Mouse (Mus musculus) heart, embryonic 12.5 days (tissue): ENCODE results near the gene Eif3k. TPM values are rescaled to one million over a fixed set of nuclear protein-coding genes. Genes with fewer than 3 reads are reported as not detected.

Experiments used
- ATAC-seq: fragments of 200-750 bp; cut with Nextera tagmentation; 2 replicates; pipeline ENCODE4 v1.8.0; 2017; ENCODE audit warnings: moderate TSS enrichment, moderate library complexity; ENCODE audit not compliant: insufficient number of reproducible peaks, low FRiP score
- H3K27ac ChIP-seq: fragments of 300-500 bp; sonication (generic); 2 replicates; pipeline ENCODE4 v1.5.1; 2016; ENCODE audit warnings: mild to moderate bottlenecking, moderate library complexity; ENCODE audit not compliant: poor library complexity, severe bottlenecking
- H3K27me3 ChIP-seq: fragments of 300-500 bp; sonication (generic); replicated peaks from 2 replicates; pipeline ENCODE4 v1.6.1; 2016; ENCODE audit warnings: mild to moderate bottlenecking, moderate library complexity
- H3K36me3 ChIP-seq: fragments of 300-500 bp; sonication (generic); 2 replicates; pipeline ENCODE4 v1.6.1; 2016; ENCODE audit warnings: mild to moderate bottlenecking, moderate library complexity
- H3K4me1 ChIP-seq: fragments of 300-500 bp; sonication (generic); replicated peaks from 2 replicates; pipeline ENCODE4 v1.6.1; 2016; ENCODE audit warnings: mild to moderate bottlenecking
- H3K4me2 ChIP-seq: fragments of 300-500 bp; sonication (generic); 2 replicates; pipeline ENCODE4 v1.6.1; 2016; ENCODE audit warnings: mild to moderate bottlenecking, moderate library complexity
- H3K4me3 ChIP-seq: fragments of 300-500 bp; sonication (generic); 2 replicates; pipeline ENCODE4 v1.5.1; 2016; ENCODE audit warnings: mild to moderate bottlenecking
- H3K9ac ChIP-seq: fragments of 300-500 bp; sonication (generic); 2 replicates; pipeline ENCODE4 v1.6.1; 2016; ENCODE audit warnings: mild to moderate bottlenecking, moderate library complexity
- H3K9me3 ChIP-seq: fragments of 300-500 bp; sonication (generic); replicated peaks from 2 replicates; pipeline ENCODE4 v1.6.1; 2016; ENCODE audit warnings: mild to moderate bottlenecking, moderate library complexity
- WGBS: fragments of 180-500 bp; shearing (Covaris S2); methylation state at CpG from one replicate; pipeline ENCODE4 v1.1.7; 2016; 5-methylcytosine and 5-hydroxymethylcytosine counted together
- polyA plus RNA-seq: library from polyadenylated mRNA; unstranded; fragments of >200 nt; fragmentation: Nextera tagmentation; extraction: Ambion mirVana; gene quantifications from 2 replicates; pipeline ENCODE4 v1.2.1, GENCODE M21; 2016

The Eif3k gene
- polyA plus RNA-seq, 1 experiment from 2014 or later, result 254 TPM

DNA sequence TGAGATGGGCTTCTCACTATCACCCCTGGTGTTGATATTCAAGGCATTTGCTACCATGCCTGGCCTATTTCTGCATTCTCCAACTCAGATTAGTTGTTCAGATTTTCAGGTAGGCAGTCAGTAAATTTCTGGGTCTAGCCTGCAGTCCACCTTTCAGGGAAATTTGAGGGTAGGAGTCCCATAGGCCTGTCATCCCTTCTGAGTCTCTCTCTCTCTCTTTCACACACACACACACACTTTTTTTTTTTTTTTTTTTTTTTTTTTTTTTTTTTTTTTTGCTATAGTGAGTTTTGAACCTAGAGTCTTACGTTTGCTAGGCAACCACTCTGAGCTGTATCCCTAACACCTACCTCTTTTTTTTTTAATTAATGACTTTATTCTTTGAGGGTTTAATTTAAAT is 2.8 kb upstream of the Eif3k start:
- 91% methylated on average over 1 of the region's 1 CpGs for WGBS
- Histone ChIP-seq H3K9me3 (no peaks in the 10 kb centered on the region), H3K36me3 (peaks cover 4% of the 10 kb centered on the region; the same call in 1 of the 2 replicates), H3K9ac (no peak overlapping the region), H3K27me3 (no peaks in the 10 kb centered on the region), H3K4me3 (no peak overlapping the region), H3K4me2 (no peak overlapping the region), H3K27ac (no peak overlapping the region), H3K4me1 (peaks cover 18% of the 10 kb centered on the region)
- ATAC-seq, result no peak

DNA sequence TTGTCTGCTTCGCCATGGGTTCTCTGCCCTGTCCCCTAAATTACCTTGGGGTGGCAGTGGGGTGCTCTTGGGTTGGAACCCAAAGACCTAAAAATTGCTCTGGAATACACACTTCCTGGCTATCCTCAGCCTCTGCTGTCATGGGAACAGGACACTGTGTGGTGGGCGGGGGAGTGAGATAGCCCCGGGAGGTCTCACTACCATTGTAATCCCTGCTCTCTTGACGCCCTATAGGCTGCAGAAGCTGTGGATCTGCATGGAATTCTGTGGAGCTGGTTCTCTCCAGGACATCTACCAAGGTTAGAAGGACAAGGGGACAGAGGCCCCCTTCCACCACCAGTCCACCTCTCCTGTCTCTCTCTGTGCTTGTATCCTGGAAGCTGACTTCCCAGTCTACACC is 2.2 kb upstream of the Eif3k start:
- H3K27ac ChIP-seq, result no peak overlapping the region
- peaks cover 10% of the 10 kb centered on the region for H3K36me3 ChIP-seq
- no peaks in the 10 kb centered on the region for H3K27me3 ChIP-seq
- ATAC-seq, result no peak
- H3K9me3 ChIP-seq, result no peaks in the 10 kb centered on the region
- 64% methylated on average over 4 of the region's 4 CpGs for WGBS
- no peak overlapping the region for H3K4me2 ChIP-seq
- no peak overlapping the region for H3K4me3 ChIP-seq
- peaks cover 18% of the 10 kb centered on the region for H3K4me1 ChIP-seq
- H3K9ac ChIP-seq, result no peak overlapping the region

- Histone ChIP-seq H3K4me3 (peak overlapping the region; percentile 56), H3K4me1 (peaks cover 18% of the 10 kb centered on the region), H3K27ac (no peak overlapping the region), H3K36me3 (peaks cover 17% of the 10 kb centered on the region), H3K27me3 (no peaks in the 10 kb centered on the region), H3K4me2 (peak overlapping the region; percentile 83), H3K9me3 (no peaks in the 10 kb centered on the region), H3K9ac (peak overlapping the region; percentile 75; the same call in 1 of the 2 replicates)
- no peak for ATAC-seq
- WGBS, result 66% methylated on average over 11 of the region's 11 CpGs
Measured at GRCm38 (mm10) chr7:28983141-28983564, 1.5 kb upstream of the Eif3k start.

DNA sequence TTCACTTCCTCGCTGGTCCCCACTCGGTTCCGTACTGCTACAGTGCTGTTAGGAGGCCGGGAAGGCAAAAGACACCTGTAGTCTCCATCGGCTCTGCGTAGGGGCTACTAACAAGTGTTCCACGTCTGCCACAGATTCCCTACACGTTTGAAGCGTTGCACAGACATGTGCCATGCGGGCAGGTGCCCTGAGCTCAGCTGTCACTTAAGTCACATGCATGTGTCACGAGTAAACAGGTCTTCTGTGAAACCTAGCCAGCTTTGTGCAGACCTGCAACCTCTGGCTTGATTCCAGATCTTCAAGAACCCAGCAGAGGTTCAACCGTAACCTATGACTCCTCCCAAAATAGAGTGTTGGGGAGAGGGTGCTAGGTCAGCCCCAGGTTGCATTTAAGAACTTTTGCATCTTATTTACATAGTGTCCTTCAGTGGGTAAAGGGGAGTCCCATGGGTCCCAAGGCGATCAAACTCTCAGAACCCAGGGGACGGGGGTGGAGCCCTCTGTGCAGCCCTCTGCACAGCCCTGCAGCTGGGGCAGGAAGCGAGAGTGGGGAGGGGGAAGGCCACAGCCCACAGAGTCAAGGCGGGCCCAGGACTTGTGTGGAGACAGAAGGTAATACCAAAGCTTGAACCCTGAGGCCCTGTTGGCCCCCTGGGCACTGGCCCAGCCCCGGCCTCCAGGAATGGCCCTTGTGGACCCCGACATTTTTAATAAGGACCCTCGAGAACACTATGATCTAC is 780 bp upstream of the Eif3k start:
- 14% methylated on average over 19 of the region's 19 CpGs for WGBS
- no peaks in the 10 kb centered on the region for H3K27me3 ChIP-seq
- H3K27ac ChIP-seq, result peak overlapping the region; percentile 67
- peak overlapping the region; percentile 56 for H3K4me3 ChIP-seq
- peak overlapping the region; percentile 75 for H3K9ac ChIP-seq
- peak; percentile 49 for ATAC-seq
- peaks cover 18% of the 10 kb centered on the region for H3K4me1 ChIP-seq
- H3K4me2 ChIP-seq, result peak overlapping the region; percentile 83
- peaks cover 24% of the 10 kb centered on the region for H3K36me3 ChIP-seq
- no peaks in the 10 kb centered on the region for H3K9me3 ChIP-seq

DNA sequence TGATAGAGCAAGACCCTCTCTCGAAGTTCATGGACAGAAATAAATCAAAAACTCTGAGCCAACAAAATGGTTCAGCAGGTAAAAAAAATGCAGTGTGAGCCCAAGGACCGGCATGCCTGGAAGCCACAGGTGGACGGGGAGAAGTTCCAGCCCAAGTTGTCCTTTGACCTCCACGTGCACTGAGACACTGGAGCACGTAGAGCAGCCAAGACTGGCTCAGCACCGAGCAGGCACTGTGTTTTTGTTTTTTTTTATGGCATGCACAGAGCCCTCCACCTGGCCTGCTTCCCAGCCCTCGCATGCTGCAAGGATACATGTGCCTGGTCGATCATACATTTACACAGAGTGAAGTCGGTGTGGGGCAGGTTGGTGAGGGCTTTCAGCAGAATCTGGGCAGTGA is 4.1 kb downstream of the Eif3k start:
- no peak for ATAC-seq
- WGBS, result 88% methylated on average over 9 of the region's 9 CpGs
- Histone ChIP-seq H3K27me3 (no peaks in the 10 kb centered on the region), H3K9ac (no peak overlapping the region), H3K4me2 (no peak overlapping the region), H3K9me3 (no peaks in the 10 kb centered on the region), H3K36me3 (peaks cover 64% of the 10 kb centered on the region), H3K27ac (no peak overlapping the region), H3K4me3 (no peak overlapping the region), H3K4me1 (peaks cover 12% of the 10 kb centered on the region)

DNA sequence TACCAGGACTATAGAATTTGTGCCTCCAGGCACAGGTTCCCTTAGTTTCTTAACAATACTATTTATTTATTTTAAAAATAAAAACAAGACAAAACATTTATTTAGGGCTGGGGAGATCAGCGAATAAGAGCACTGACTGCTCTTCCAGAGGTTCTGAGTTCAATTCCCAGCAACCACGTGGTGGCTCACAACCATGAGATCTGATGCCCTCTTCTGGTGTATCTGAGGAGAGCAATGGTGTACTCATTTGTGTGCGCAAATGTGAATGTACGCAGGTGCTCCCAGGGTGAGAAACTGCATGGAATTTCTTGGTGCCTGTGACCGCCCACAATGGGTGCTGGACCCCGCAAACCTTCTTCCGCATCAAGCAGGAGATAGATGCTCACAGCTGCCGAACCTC is 8.6 kb downstream of the Eif3k start:
- Histone ChIP-seq H3K4me1 (peaks cover 22% of the 10 kb centered on the region), H3K9me3 (no peaks in the 10 kb centered on the region), H3K4me2 (no peak overlapping the region), H3K27ac (no peak overlapping the region), H3K4me3 (no peak overlapping the region), H3K9ac (no peak overlapping the region), H3K27me3 (no peaks in the 10 kb centered on the region), H3K36me3 (peaks cover 72% of the 10 kb centered on the region)
- ATAC-seq, result no peak
- 81% methylated on average over 8 of the region's 8 CpGs for WGBS

- no peak overlapping the region for H3K4me3 ChIP-seq
- H3K27ac ChIP-seq, result peak overlapping the region; percentile 80
- H3K27me3 ChIP-seq, result no peaks in the 10 kb centered on the region
- WGBS, result 70% methylated on average over 8 of the region's 8 CpGs
- H3K9ac ChIP-seq, result peak overlapping the region; percentile 6; the same call in 1 of the 2 replicates
- no peak overlapping the region for H3K4me2 ChIP-seq
- no peaks in the 10 kb centered on the region for H3K9me3 ChIP-seq
- H3K36me3 ChIP-seq, result peaks cover 68% of the 10 kb centered on the region
- peaks cover 22% of the 10 kb centered on the region for H3K4me1 ChIP-seq
- no peak for ATAC-seq
Measured at GRCm38 (mm10) chr7:28972542-28972985, 9.1 kb downstream of the Eif3k start.

DNA sequence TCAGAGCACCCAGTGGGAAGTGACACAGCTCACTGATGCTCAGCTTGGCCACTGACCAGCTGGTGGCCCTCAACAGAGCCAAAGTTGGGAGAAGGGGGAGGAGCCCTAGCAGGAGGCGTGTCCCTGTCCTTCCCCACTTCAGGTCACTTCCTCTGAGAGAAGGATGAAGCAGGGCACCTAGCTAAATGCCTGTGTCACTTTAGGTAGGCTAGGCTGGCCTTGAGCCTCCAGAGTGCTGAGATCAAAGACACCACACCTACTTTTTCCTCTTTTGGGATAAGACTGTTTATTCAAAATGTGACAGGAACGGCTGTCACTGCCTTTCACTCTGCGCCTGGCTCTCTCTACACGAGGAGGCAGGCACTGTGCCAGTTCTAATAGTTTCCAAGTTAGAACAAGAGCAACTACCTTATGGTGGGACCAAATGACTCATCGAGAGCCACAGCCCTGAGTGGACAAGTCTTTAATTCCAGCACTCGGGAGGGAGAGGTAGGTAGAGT is 9.8 kb downstream of the Eif3k start:
- H3K4me2 ChIP-seq, result no peak overlapping the region
- H3K4me1 ChIP-seq, result peaks cover 22% of the 10 kb centered on the region

GRCm38 (mm10) chr7:28971029-28971428 is 10.6 kb downstream of the Eif3k start:
- Histone ChIP-seq H3K4me3 (no peak overlapping the region), H3K9ac (peak overlapping the region; percentile 4; the same call in 1 of the 2 replicates), H3K27ac (peak overlapping the region; percentile 80; the same call in 1 of the 2 replicates), H3K9me3 (no peaks in the 10 kb centered on the region), H3K27me3 (no peaks in the 10 kb centered on the region), H3K4me2 (no peak overlapping the region), H3K4me1 (peaks cover 22% of the 10 kb centered on the region), H3K36me3 (peaks cover 52% of the 10 kb centered on the region)
- ATAC-seq, result no peak
- WGBS, result 87% methylated on average over 7 of the region's 7 CpGs

More for the DNA sequence above, 9.8 kb downstream of the Eif3k start:
- 53% methylated on average over 6 of the region's 6 CpGs for WGBS
- Histone ChIP-seq H3K9ac (peak overlapping the region; percentile 4; the same call in 1 of the 2 replicates), H3K9me3 (no peaks in the 10 kb centered on the region), H3K4me3 (no peak overlapping the region), H3K27ac (peak overlapping the region; percentile 80), H3K36me3 (peaks cover 60% of the 10 kb centered on the region), H3K27me3 (no peaks in the 10 kb centered on the region)
- peak; percentile 37; the same call in 1 of the 2 replicates for ATAC-seq

DNA sequence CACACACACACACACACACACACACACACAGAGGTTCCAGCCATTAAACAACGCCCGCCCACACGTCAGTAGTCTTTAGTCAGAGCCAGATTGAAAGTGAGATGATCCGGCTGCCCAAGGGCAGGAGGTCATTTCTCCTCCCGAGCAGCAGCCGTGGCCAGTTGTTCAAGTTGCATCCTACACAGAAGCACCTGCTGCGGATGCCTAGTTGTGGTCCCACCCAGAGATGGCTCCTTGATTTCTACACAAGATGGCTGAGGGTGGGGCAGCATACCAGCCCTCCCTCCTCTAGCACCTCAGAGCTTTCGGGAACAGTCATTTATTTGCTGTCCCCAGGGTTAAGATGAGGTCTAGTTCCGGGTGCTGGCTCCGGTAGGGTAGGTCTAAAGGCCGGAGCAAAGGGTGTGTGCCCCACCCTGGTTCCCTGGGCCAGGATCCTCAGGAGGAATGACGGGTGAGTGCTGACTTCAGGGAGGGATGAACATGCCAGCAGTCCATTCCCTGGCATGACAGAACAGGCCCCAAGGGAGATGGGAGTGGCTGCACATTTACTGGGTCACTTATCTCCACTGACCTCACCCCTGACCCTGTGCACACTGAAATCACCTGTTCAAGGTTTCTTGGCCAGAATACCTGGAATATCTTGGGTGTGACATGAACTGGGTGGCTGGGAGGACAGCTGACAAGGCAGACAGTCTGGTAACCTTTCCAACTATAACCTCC is 11.8 kb downstream of the Eif3k start:
- no peaks in the 10 kb centered on the region for H3K9me3 ChIP-seq
- no peak overlapping the region for H3K4me2 ChIP-seq
- ATAC-seq, result no peak
- peaks cover 22% of the 10 kb centered on the region for H3K4me1 ChIP-seq
- no peak overlapping the region for H3K27ac ChIP-seq
- no peak overlapping the region for H3K9ac ChIP-seq
- H3K36me3 ChIP-seq, result peaks cover 46% of the 10 kb centered on the region
- 67% methylated on average over 12 of the region's 12 CpGs for WGBS
- no peak overlapping the region for H3K4me3 ChIP-seq
- H3K27me3 ChIP-seq, result no peaks in the 10 kb centered on the region

DNA sequence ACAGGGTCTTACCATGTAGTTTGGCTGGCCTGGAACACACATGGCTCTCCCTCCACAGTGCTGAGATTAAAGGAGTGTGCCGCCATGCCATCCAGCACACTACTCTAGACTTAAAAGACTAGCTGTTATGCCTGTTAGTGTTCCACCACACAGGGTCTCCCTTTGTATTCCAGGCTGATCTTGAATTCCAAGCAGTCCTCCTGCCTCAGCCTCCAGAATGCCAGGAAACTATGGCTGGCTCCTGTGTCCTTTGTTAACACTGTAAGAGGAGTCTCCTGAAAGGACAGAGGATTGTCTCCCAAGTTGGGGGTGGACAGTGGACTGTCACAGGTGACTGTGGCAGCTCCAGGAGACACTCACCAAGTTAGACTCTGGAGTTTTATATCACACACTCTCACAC is 12.4 kb downstream of the Eif3k start:
- 89% methylated on average over 1 of the region's 1 CpGs for WGBS
- Histone ChIP-seq H3K27ac (no peak overlapping the region), H3K4me1 (peaks cover 22% of the 10 kb centered on the region), H3K27me3 (no peaks in the 10 kb centered on the region), H3K4me3 (no peak overlapping the region), H3K4me2 (no peak overlapping the region), H3K36me3 (peaks cover 40% of the 10 kb centered on the region), H3K9me3 (no peaks in the 10 kb centered on the region), H3K9ac (no peak overlapping the region)
- ATAC-seq, result no peak
